Mouse (Mus musculus): ENCODE measurements at regions not wholly inside any gene's neighbourhood (a gene's known extent, or its start where the extent isn't known, plus 50 kb on each side); places are given as distances from the start of the nearest gene placed in this dataset.
"Not testable (repeated sequence)": the region's sequence is repeated elsewhere in the genome, so short reads cannot be mapped to it uniquely, and the experiment has no call there.

GRCm38 (mm10) chr1:16904690-16905089 lies 811.6 kb upstream of the 4930444P10Rik start:
- DNase-seq (ENCODE audit: low read depth, low spot score) = no peak

GRCm38 (mm10) chr1:16868383-16868782 lies 775.3 kb upstream of the 4930444P10Rik start:
- not testable (repeated sequence) for DNase-seq (ENCODE audit: low read depth, low spot score)

GRCm38 (mm10) chr1:16867086-16867835 lies 774.1 kb upstream of the 4930444P10Rik start:
- not testable (repeated sequence) for DNase-seq (ENCODE audit: low read depth, low spot score)

- DNase-seq (ENCODE audit: low read depth, low spot score) = no peak
Measured at GRCm38 (mm10) chr1:16837111-16837510, 744.0 kb upstream of the 4930444P10Rik start.

GRCm38 (mm10) chr1:16824709-16825108 lies 731.6 kb upstream of the 4930444P10Rik start:
- not testable (repeated sequence) for DNase-seq (ENCODE audit: low read depth, low spot score)

- no peak for DNase-seq (ENCODE audit: low read depth, low spot score)
Measured at GRCm38 (mm10) chr1:16824057-16824456, 730.9 kb upstream of the 4930444P10Rik start.

GRCm38 (mm10) chr1:16821186-16821585 lies 728.1 kb upstream of the 4930444P10Rik start:
- DNase-seq (ENCODE audit: low read depth, low spot score) = no peak

GRCm38 (mm10) chr1:16816572-16816971 lies 723.4 kb upstream of the 4930444P10Rik start:
- no peak for DNase-seq (ENCODE audit: low read depth, low spot score)

- no peak for DNase-seq (ENCODE audit: low read depth, low spot score)
Measured at GRCm38 (mm10) chr1:16815731-16816130, 722.6 kb upstream of the 4930444P10Rik start.

GRCm38 (mm10) chr1:16809370-16810150 lies 716.4 kb upstream of the 4930444P10Rik start:
- DNase-seq (ENCODE audit: low read depth, low spot score) = no peak

GRCm38 (mm10) chr1:16798292-16798691 lies 705.2 kb upstream of the 4930444P10Rik start:
- peak; percentile 44 for DNase-seq (ENCODE audit: low read depth, low spot score)

GRCm38 (mm10) chr1:16796449-16796848 lies 703.3 kb upstream of the 4930444P10Rik start:
- DNase-seq (ENCODE audit: low read depth, low spot score) = no peak

- no peak for DNase-seq (ENCODE audit: low read depth, low spot score)
Measured at GRCm38 (mm10) chr1:16790733-16791309, 697.7 kb upstream of the 4930444P10Rik start.

- no peak for DNase-seq (ENCODE audit: low read depth, low spot score)
Measured at GRCm38 (mm10) chr1:16779791-16780190, 686.7 kb upstream of the 4930444P10Rik start.

- DNase-seq (ENCODE audit: low read depth, low spot score) = no peak
Measured at GRCm38 (mm10) chr1:16760951-16761350, 667.8 kb upstream of the 4930444P10Rik start.

Data from embryo, embryonic 11.5 days (tissue).